Mouse (Mus musculus) MEL (cell line): Measurements from ENCODE around the gene Ccdc187. TPM values are rescaled to one million over a fixed set of nuclear protein-coding genes. Genes with fewer than 3 reads are reported as not detected.

Experiments
- DNase-seq: peaks from one replicate; pipeline ENCODE4 v3.0.0; 2011; ENCODE audit warnings: low read depth, low spot score
- H3K27ac ChIP-seq: 2 replicates; pipeline ENCODE4 v1.5.1; 2012; ENCODE audit warnings: low read depth, mild to moderate bottlenecking, control low read depth, low read length, moderate library complexity; ENCODE audit not compliant: control insufficient read depth
- H3K27me3 ChIP-seq, 2 experiments: fragments of 150-350 bp in 1 of 2; sonication (generic) in 1 of 2; 2 replicates each; pipeline ENCODE4 v1.6.1; 2012; ENCODE audit warnings: low read length in 2 of 2, mild to moderate bottlenecking in 2 of 2, improper control_type of control experiment in 1 of 2, moderate library complexity in 1 of 2; ENCODE audit not compliant: insufficient read depth in 2 of 2, control insufficient read depth in 1 of 2
- H3K36me3 ChIP-seq, 2 experiments: 2 replicates each; pipeline ENCODE4 v1.6.1; 2012 to 2014; ENCODE audit warnings: low read length in 2 of 2, improper control_type of control experiment in 1 of 2, inconsistent platforms in 1 of 2, mild to moderate bottlenecking in 1 of 2; ENCODE audit not compliant: insufficient read depth in 2 of 2, control insufficient read depth in 1 of 2
- H3K4me1 ChIP-seq, 2 experiments: fragments of 150-350 bp in 1 of 2; sonication (generic) in 1 of 2; 2 replicates each; pipeline ENCODE4 v1.6.1; 2012; ENCODE audit warnings: low read length in 2 of 2, improper control_type of control experiment in 1 of 2, mild to moderate bottlenecking in 1 of 2; ENCODE audit not compliant: insufficient read depth in 2 of 2, control insufficient read depth in 1 of 2
- H3K4me3 ChIP-seq, 2 experiments: fragments of 150-350 bp in 1 of 2; sonication (generic) in 1 of 2; 2 replicates each; pipeline ENCODE4 v1.5.1; 2012; ENCODE audit warnings: low read depth in 2 of 2, low read length in 2 of 2, mild to moderate bottlenecking in 2 of 2, moderate library complexity in 2 of 2, control low read depth in 1 of 2, improper control_type of control experiment in 1 of 2; ENCODE audit not compliant: control insufficient read depth in 1 of 2, insufficient read depth in 1 of 2
- H3K79me2 ChIP-seq: 2 replicates; pipeline ENCODE4 v1.6.1; 2012; ENCODE audit warnings: mild to moderate bottlenecking, low read length, moderate library complexity; ENCODE audit not compliant: control insufficient read depth, poor library complexity, insufficient read depth
- H3K9ac ChIP-seq: 2 replicates; pipeline ENCODE4 v1.6.1; 2012; ENCODE audit warnings: low read depth, mild to moderate bottlenecking, control low read depth, low read length, moderate library complexity; ENCODE audit not compliant: control insufficient read depth, poor library complexity, severe bottlenecking
- H3K9me3 ChIP-seq: fragments of 150-350 bp; sonication (generic); replicated peaks from 2 replicates; pipeline ENCODE4 v1.6.1; 2012; ENCODE audit warnings: mild to moderate bottlenecking, low read length, improper control_type of control experiment, moderate library complexity; ENCODE audit not compliant: insufficient read depth
- CHD1 ChIP-seq: IDR thresholded peaks from 2 replicates; pipeline ENCODE4 v1.6.1; 2012; ENCODE audit warnings: low read depth, mild to moderate bottlenecking, inconsistent platforms, low read length, improper control_type of control experiment
- CTCF ChIP-seq, 3 experiments: IDR thresholded peaks in 2 of 3; conservative IDR thresholded peaks in 1 of 3; 2 replicates each; pipeline ENCODE4 v1.5.1; 2011 to 2012; ENCODE audit warnings: low read length in 3 of 3, low read depth in 2 of 3, mild to moderate bottlenecking in 2 of 3, improper control_type of control experiment in 1 of 3, inconsistent platforms in 1 of 3, mixed read lengths in 1 of 3, moderate library complexity in 1 of 3; ENCODE audit not compliant: control insufficient read depth in 1 of 3, insufficient read depth in 1 of 3, poor library complexity in 1 of 3, severe bottlenecking in 1 of 3
- EP300 ChIP-seq, 2 experiments: IDR thresholded peaks; 2 replicates each; pipeline ENCODE4 v1.6.1; 2011; ENCODE audit warnings: improper control_type of control experiment in 2 of 2, low read length in 2 of 2, low read depth in 1 of 2, mild to moderate bottlenecking in 1 of 2
- ETS1 ChIP-seq: IDR thresholded peaks from 2 replicates; pipeline ENCODE4 v1.6.1; 2012; ENCODE audit warnings: low read depth, mild to moderate bottlenecking, inconsistent platforms, low read length, improper control_type of control experiment, moderate library complexity
- GABPA ChIP-seq: IDR thresholded peaks from 2 replicates; pipeline ENCODE4 v1.6.1; 2012; ENCODE audit warnings: low read depth, mild to moderate bottlenecking, inconsistent platforms, low read length, improper control_type of control experiment, moderate library complexity
- GATA1 ChIP-seq: IDR thresholded peaks from 2 replicates; pipeline ENCODE4 v1.6.1; 2011; ENCODE audit warnings: low read depth, low read length, improper control_type of control experiment
- HCFC1 ChIP-seq: IDR thresholded peaks from 2 replicates; pipeline ENCODE4 v1.6.1; 2012; ENCODE audit warnings: low read depth, mild to moderate bottlenecking, inconsistent platforms, low read length, improper control_type of control experiment, moderate library complexity
- JUND ChIP-seq: IDR thresholded peaks from 2 replicates; pipeline ENCODE4 v1.6.1; 2011; ENCODE audit warnings: low read depth, mild to moderate bottlenecking, improper control_type of control experiment, low read length
- KAT2A ChIP-seq: conservative IDR thresholded peaks from 2 replicates; pipeline ENCODE4 v1.6.1; 2012; ENCODE audit warnings: low read depth, low read length, improper control_type of control experiment, inconsistent platforms
- MAZ ChIP-seq: IDR thresholded peaks from 2 replicates; pipeline ENCODE4 v1.6.1; 2012; ENCODE audit warnings: low read depth, mild to moderate bottlenecking, inconsistent platforms, low read length, improper control_type of control experiment
- MXI1 ChIP-seq: IDR thresholded peaks from 2 replicates; pipeline ENCODE4 v1.6.1; 2011; ENCODE audit warnings: mild to moderate bottlenecking, low read depth, low read length, improper control_type of control experiment
- MYC ChIP-seq: IDR thresholded peaks from 2 replicates; pipeline ENCODE4 v1.6.1; 2011; ENCODE audit warnings: low read depth, mild to moderate bottlenecking, low read length, improper control_type of control experiment, moderate library complexity
- NRF1 ChIP-seq: IDR thresholded peaks from 2 replicates; pipeline ENCODE4 v1.6.1; 2014; ENCODE audit warnings: low read depth, mild to moderate bottlenecking, inconsistent platforms, low read length, improper control_type of control experiment, moderate library complexity; ENCODE audit not compliant: poor library complexity, insufficient read depth, severe bottlenecking
- POLR2A ChIP-seq, 2 experiments: IDR thresholded peaks; 2 replicates each; pipeline ENCODE4 v1.6.1; 2011 to 2012; ENCODE audit warnings: low read length in 2 of 2, mild to moderate bottlenecking in 2 of 2, control low read depth in 1 of 2, improper control_type of control experiment in 1 of 2, low read depth in 1 of 2, moderate library complexity in 1 of 2; ENCODE audit not compliant: control insufficient read depth in 1 of 2, insufficient read depth in 1 of 2, poor library complexity in 1 of 2
- POLR2AphosphoS5 ChIP-seq: IDR thresholded peaks from 2 replicates; pipeline ENCODE4 v1.6.1; 2012; ENCODE audit warnings: low read depth, borderline replicate concordance, mild to moderate bottlenecking, inconsistent platforms, low read length, moderate library complexity, mixed read lengths
- RAD21 ChIP-seq: IDR thresholded peaks from 2 replicates; pipeline ENCODE4 v1.6.1; 2011; ENCODE audit warnings: mild to moderate bottlenecking, low read depth, low read length, improper control_type of control experiment
- TAL1 ChIP-seq: IDR thresholded peaks from 2 replicates; pipeline ENCODE4 v1.6.1; 2012; ENCODE audit warnings: mild to moderate bottlenecking, inconsistent platforms, low read length, moderate library complexity, mixed read lengths
- TBP ChIP-seq: IDR thresholded peaks from 2 replicates; pipeline ENCODE4 v1.8.0; 2011; ENCODE audit warnings: low read depth, low read length, improper control_type of control experiment
- USF2 ChIP-seq, 2 experiments: IDR thresholded peaks; 2 replicates each; pipeline ENCODE4 v1.6.1; 2011 to 2012; ENCODE audit warnings: improper control_type of control experiment in 2 of 2, low read length in 2 of 2, borderline replicate concordance in 1 of 2, inconsistent platforms in 1 of 2, low read depth in 1 of 2, mild to moderate bottlenecking in 1 of 2; ENCODE audit not compliant: insufficient read depth in 1 of 2
- ZKSCAN1 ChIP-seq: IDR thresholded peaks from 2 replicates; pipeline ENCODE4 v1.6.1; 2012; ENCODE audit warnings: low read depth, mild to moderate bottlenecking, inconsistent platforms, low read length, improper control_type of control experiment, moderate library complexity
- ZMIZ1 ChIP-seq: IDR thresholded peaks from 2 replicates; pipeline ENCODE4 v1.6.1; 2012; ENCODE audit warnings: low read depth, mild to moderate bottlenecking, inconsistent platforms, low read length, improper control_type of control experiment, moderate library complexity
- polyA plus RNA-seq, 2 experiments: library from polyadenylated mRNA; stranded (reverse) in 1 of 2; unstranded in 1 of 2; fragments of >175 nt in 1 of 2; fragments of >200 nt in 1 of 2; gene quantifications; 2 replicates each; pipeline versions ENCODE4 v1.2.1 to v1.2.4; 2012; ENCODE audit warnings: low replicate concordance in 2 of 2, low read depth in 1 of 2; ENCODE audit not compliant: insufficient read length in 2 of 2, insufficient read depth in 1 of 2, missing spikeins in 1 of 2
- total RNA-seq: library from RNA; depleted of rRNA; stranded (reverse); fragments of 300-350 nt; gene quantifications from 2 replicates; pipeline ENCODE4 v1.2.3, GENCODE M21; 2012

Ccdc187 gene
- total and polyA plus RNA-seq, 3 experiments, result not detected

DNA sequence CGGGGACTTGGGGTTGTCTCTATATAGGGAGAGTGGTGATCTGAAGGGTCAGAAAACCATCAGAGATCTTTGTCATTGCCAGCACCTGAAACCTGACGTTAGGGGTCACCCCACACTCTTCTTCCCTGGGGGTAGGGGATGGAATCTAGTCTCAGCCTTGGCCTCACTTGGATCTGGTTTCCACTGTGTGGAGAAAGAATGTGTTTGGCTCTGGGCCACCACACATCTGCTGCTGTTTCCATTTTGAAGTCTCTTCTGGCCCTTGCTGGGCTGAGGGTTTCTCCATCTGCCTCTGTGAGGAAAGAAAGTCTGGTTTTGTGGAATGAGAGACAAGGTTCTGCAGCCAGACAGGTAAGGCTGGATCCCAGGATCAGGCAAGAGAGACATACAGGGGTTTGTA is 29.3 kb downstream of the Ccdc187 start:
- Histone ChIP-seq H3K4me1 (no peaks in the 10 kb centered on the region), H3K4me3 (no peak overlapping the region), H3K9me3 (no peaks in the 10 kb centered on the region), H3K9ac (no peak overlapping the region), H3K27me3 (peaks cover 7 to 10% of the 10 kb centered on the region in 2 experiments), H3K79me2 (no peaks in the 10 kb centered on the region), H3K27ac (no peak overlapping the region), H3K36me3 (no peaks in the 10 kb centered on the region)
- no peak for DNase-seq
- TF ChIP-seq ZKSCAN1 (no peak), RAD21 (no peak)

DNA sequence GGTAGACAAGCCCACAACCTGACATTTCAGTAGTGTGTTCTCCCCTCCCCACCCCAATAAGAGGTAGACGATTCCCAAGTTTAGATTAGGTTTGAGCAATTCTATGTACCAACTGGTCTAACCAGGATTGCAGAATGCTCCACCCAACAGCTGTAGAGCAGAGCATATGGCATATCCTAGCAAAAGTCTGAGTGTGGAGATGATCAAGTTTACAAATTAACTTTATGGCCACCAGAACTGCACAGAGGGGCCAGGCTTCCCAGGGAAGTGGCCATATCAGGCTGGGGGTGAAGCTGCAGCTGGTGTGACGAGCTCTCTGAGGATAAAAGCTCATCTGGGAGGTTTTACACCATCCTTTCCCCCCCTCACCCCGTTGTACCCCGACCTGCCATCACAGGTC is 29.7 kb downstream of the Ccdc187 start:
- Histone ChIP-seq H3K9me3 (no peaks in the 10 kb centered on the region), H3K27me3 (peaks cover 7 to 10% of the 10 kb centered on the region in 2 experiments), H3K9ac (no peak overlapping the region), H3K4me1 (no peaks in the 10 kb centered on the region), H3K79me2 (no peaks in the 10 kb centered on the region), H3K4me3 (no peak overlapping the region), H3K27ac (no peak overlapping the region), H3K36me3 (no peaks in the 10 kb centered on the region)
- no peak for TF ChIP-seq MYC
- no peak for TF ChIP-seq CHD1
- no peak for TF ChIP-seq NRF1
- no peak for TF ChIP-seq ZKSCAN1
- TF ChIP-seq GATA1, result no peak
- TF ChIP-seq KAT2A, result no peak
- no peak for TF ChIP-seq EP300 (IDR thresholded peaks at IDR 0.05; ENCODE audit: low read depth in 1 of 2, low read length in 2 of 2)
- no peak for TF ChIP-seq TBP
- no peak for TF ChIP-seq ZMIZ1
- no peak for TF ChIP-seq MXI1
- TF ChIP-seq JUND, result no peak
- TF ChIP-seq POLR2AphosphoS5, result no peak
- TF ChIP-seq CTCF (IDR thresholded peaks at IDR 0.05 in 2 of 3, conservative IDR thresholded peaks at IDR 0.05 in 1 of 3; ENCODE audit: control insufficient read depth in 1 of 3, insufficient read depth in 1 of 3, low read depth in 2 of 3, low read length in 3 of 3, poor library complexity in 1 of 3, severe bottlenecking in 1 of 3), result no peak
- TF ChIP-seq POLR2A (IDR thresholded peaks at IDR 0.05; ENCODE audit: control insufficient read depth in 1 of 2, insufficient read depth in 1 of 2, low read depth in 1 of 2, low read length in 2 of 2, poor library complexity in 1 of 2), result no peak
- TF ChIP-seq HCFC1, result no peak
- TF ChIP-seq TAL1, result no peak
- no peak for TF ChIP-seq GABPA
- no peak for TF ChIP-seq USF2 (IDR thresholded peaks at IDR 0.05; ENCODE audit: borderline replicate concordance in 1 of 2, insufficient read depth in 1 of 2, low read depth in 1 of 2, low read length in 2 of 2)
- no peak for TF ChIP-seq ETS1
- no peak for TF ChIP-seq MAZ
- no peak for DNase-seq
